Mouse (Mus musculus) embryonic fibroblast, embryonic 13.5 days (primary cell): ENCODE data around the gene Ypel5. TPM values are rescaled to one million over a fixed set of nuclear protein-coding genes. Genes with fewer than 3 reads are reported as not detected.

Source experiments
- H3K27ac ChIP-seq: 2 replicates; pipeline ENCODE4 v1.5.1; 2012; ENCODE audit warnings: low read length, control low read depth, inconsistent platforms; ENCODE audit not compliant: insufficient read depth
- H3K4me1 ChIP-seq: 2 replicates; pipeline ENCODE4 v1.6.1; 2011; ENCODE audit warnings: low read length; ENCODE audit not compliant: control insufficient read depth, insufficient read depth
- H3K4me3 ChIP-seq: 2 replicates; pipeline ENCODE4 v1.5.1; 2011; ENCODE audit warnings: mild to moderate bottlenecking, control low read depth, low read length; ENCODE audit not compliant: insufficient read depth
- CTCF ChIP-seq: IDR thresholded peaks from 2 replicates; pipeline ENCODE4 v1.5.1; 2011; ENCODE audit warnings: mild to moderate bottlenecking, control low read depth, low read length, moderate library complexity, borderline replicate concordance; ENCODE audit not compliant: insufficient read depth
- POLR2A ChIP-seq: IDR thresholded peaks from 2 replicates; pipeline ENCODE4 v1.6.1; 2011; ENCODE audit warnings: low read depth, mild to moderate bottlenecking, control low read depth, low read length, moderate library complexity
- polyA plus RNA-seq: library from polyadenylated mRNA; stranded (reverse); fragments of >200 nt; gene quantifications from 2 replicates; pipeline ENCODE4 v1.2.4, GENCODE M21; 2011; ENCODE audit warnings: low read depth; ENCODE audit not compliant: missing spikeins, insufficient read length

Ypel5 gene
- polyA plus RNA-seq, 1 experiment = 61.7 TPM

DNA sequence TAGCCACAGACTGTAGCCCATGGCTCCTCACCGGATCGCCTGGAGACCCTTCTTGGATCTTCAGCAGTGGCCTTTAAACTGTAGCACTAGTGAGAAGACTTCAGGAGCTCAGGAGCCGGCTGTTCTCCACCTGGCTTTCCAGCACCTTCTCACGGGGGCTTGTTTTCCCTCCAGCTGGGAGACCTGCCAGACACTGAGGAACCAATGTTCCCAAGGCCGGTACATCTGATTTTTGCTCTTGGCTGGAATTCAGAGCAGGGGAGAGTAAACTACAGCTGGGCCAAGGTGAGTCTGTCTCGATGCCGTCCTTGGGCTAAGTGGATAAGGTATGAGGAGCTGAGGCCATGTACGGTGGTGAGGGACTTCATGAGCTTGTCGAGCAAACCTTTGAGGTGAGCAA lies 42.7 kb downstream of the Ypel5 start:
- Histone ChIP-seq H3K27ac (no peak overlapping the region), H3K4me1 (no peaks in the 10 kb centered on the region), H3K4me3 (no peak overlapping the region)
- TF ChIP-seq POLR2A (no peak), CTCF (no peak)

DNA sequence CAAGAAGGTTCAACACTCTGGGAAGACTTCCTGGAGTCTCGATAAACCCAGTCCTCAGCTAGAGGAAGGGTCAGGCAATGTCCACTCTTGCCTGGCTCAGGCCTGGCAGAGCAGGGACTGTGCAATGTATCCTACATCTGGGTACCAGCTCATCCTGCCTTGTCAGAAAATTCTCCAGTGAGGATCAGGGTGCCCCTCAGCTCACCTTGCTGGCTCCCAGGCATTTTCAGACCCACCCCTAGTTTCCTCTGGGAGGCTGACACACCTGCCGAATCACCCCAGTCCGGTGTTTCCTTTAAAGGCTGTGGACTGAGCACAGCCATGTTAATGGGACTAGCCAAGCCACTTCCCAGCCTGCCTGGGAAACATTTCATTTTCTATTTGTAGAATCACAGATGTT lies 43.9 kb downstream of the Ypel5 start:
- Histone ChIP-seq H3K4me3 (no peak overlapping the region), H3K4me1 (no peaks in the 10 kb centered on the region), H3K27ac (no peak overlapping the region)
- TF ChIP-seq POLR2A (no peak), CTCF (no peak)

DNA sequence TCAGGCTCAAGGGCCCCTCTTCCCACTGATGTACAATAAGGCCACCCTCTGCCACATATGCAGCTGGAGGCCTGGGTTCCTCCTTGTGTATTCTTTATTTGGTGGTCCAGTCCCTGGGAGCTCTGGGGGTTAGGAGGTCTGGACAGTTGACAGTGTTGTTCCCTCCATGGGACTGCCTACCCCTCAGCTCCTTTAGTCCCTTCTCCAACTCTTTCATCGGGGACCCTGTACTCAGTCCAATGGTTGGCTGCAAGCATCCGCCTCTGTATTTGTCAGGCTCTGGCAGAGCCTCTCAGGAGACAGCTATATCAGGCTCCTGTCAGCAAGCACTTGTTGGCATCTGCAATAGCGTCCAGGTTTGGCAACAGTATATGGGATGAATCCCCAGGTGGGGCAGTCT lies 44.8 kb downstream of the Ypel5 start:
- H3K27ac ChIP-seq = no peak overlapping the region
- H3K4me3 ChIP-seq = no peak overlapping the region
- TF ChIP-seq POLR2A (no peak), CTCF (no peak)
- H3K4me1 ChIP-seq = no peaks in the 10 kb centered on the region

DNA sequence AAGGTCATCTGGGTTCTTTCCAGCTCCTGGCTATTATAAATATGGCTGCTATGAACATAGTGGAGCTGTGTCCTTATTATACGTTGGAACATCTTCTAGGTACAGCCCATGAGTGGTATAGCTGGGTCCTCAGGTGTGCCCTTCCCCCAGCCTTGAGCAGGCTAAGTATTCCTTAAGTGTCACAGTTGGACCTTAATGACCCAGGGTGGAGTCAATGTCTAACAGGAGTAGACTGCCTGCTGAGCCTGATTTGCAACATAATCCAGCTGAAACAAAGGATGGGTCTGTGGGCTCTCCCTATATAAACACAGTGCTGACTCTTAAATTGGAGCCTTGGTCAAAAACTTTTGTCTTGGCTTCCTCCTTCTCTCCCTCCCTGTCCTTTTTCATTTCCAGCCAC lies 45.6 kb downstream of the Ypel5 start:
- TF ChIP-seq POLR2A = no peak
- TF ChIP-seq CTCF = no peak
- H3K4me3 ChIP-seq = no peak overlapping the region
- no peak overlapping the region for H3K27ac ChIP-seq
- H3K4me1 ChIP-seq = no peaks in the 10 kb centered on the region

DNA sequence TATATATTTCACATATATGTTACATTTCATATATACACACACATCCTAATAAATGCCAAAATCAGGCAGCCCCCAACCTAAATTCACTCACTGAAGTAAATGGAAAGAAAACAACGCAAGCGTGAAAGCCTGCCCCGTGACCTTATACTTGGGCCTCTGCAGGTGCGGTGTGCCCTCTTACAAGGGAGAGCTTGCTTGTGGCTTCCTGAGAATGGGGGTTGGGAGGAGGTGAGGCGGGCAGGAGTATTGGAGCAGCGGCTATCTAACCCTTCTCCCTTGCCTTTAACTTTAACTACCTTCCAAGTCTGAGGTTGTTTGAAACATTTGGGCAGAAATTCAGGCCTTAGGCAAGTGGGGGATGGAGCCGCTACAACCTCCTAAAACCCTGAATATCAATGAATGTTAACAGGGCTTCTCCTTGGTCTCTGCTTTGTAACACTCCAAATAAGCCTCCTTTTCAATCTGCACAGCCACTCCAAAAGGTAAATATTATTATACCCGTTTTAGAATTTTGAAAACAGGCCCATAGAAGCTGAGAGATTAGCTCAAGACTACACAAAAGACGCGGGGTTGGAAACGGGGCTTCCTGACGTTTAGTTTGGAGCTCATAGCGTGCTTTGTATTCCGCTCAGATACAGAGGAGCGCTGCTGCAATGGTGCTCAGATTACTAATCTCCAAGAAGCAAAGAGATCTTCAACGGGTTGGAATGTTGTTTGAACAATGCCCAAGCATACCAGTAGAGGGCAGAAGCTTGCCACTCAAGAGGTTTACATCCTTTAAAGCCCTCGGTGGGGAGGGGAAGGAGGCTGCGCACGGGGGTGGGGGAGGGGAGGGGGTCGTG lies 53.5 kb downstream of the Ypel5 start:
- H3K4me3 ChIP-seq = no peak overlapping the region
- H3K4me1 ChIP-seq = no peaks in the 10 kb centered on the region
- H3K27ac ChIP-seq = no peak overlapping the region
- TF ChIP-seq POLR2A = no peak
- TF ChIP-seq CTCF = no peak

DNA sequence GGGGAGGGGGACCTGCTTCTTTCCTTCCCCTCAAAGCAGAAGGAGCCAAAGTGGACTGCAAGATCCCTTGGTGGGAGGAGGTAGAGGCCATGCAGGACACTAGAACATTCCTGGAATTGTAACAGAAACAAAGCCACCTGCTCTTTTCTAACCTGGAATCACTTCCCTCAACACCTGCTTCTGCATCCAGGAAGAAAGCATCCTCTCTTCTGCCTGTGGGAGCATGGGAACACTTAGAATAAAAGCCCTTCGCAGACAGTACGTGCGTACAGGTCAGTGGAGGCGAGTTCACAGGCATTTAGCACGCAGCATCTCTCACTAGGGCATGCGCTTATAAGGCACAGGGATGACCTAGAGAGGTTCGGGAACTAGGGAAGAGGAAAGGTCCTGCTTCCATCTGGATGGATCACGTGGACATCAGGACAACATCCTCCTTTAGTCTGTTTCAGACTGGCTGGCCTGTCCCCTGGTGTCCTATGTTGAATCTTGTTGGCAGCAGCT lies 54.2 kb downstream of the Ypel5 start:
- TF ChIP-seq CTCF (no peak), POLR2A (no peak)
- Histone ChIP-seq H3K4me3 (no peak overlapping the region), H3K27ac (no peak overlapping the region), H3K4me1 (no peaks in the 10 kb centered on the region)

DNA sequence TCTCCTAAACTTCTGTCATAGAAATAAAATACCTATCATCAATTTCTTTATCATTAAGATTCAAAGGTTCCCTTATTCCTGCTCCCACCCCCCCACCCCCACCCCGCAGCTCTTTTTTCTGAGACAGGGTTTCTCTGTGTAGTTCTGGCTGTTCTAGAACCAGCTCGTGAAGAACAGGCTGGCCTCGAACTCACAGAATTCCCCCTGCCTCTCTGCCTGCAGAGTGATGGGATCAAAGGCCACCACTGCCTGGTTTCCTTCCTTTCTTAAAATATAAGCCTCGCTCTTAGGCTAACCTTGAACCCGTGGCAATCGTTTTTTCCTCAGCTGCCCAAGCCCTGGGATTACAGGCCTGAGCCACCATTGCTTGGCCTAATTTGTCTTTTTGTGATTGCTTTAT lies 55.3 kb downstream of the Ypel5 start:
- TF ChIP-seq POLR2A (no peak), CTCF (no peak)
- no peak overlapping the region for H3K4me3 ChIP-seq
- no peak overlapping the region for H3K27ac ChIP-seq

DNA sequence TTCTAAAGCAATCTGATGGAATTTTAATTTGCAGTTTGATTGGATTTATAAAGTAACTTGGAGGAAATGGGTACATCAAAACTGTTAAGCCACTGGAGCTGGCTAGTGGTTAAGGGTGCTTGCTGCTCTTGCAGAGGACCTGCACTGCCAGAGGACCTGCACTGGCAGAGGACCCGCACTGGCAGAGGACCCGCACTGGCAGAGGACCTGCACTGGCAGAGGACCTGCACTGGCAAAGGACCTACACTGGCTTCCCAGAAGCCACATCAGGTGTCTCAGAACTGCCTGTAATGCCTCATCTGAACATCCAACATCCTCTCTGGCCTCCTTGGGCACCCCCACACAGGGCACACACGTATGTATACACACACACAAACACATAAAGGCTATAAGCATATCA lies 59.3 kb downstream of the Ypel5 start:
- TF ChIP-seq POLR2A = no peak
- no peak for TF ChIP-seq CTCF
- H3K4me1 ChIP-seq = no peaks in the 10 kb centered on the region
- H3K4me3 ChIP-seq = no peak overlapping the region
- no peak overlapping the region for H3K27ac ChIP-seq

More for the DNA sequence above, 55.3 kb downstream of the Ypel5 start:
- no peaks in the 10 kb centered on the region for H3K4me1 ChIP-seq

DNA sequence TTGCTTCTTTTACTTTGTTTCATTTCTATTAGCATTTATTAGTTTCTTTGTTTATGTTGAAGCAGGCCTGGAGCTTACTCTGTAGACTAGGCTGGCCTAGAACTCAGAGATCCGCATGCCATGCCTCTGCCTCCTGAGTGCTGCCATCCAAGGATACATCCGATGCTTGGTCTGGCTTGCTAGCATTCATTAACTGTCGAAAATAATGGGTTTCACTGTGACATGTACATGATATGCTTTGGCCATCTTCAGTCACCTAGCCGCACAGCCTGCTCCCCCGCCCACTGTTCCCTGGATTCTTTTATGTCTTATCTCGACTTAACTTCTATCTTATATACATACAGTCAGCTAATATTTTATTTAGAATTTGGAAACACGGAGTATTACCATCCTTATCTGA lies 60.8 kb downstream of the Ypel5 start:
- Histone ChIP-seq H3K4me3 (no peak overlapping the region), H3K27ac (no peak overlapping the region), H3K4me1 (no peaks in the 10 kb centered on the region)
- TF ChIP-seq CTCF (no peak), POLR2A (no peak)

DNA sequence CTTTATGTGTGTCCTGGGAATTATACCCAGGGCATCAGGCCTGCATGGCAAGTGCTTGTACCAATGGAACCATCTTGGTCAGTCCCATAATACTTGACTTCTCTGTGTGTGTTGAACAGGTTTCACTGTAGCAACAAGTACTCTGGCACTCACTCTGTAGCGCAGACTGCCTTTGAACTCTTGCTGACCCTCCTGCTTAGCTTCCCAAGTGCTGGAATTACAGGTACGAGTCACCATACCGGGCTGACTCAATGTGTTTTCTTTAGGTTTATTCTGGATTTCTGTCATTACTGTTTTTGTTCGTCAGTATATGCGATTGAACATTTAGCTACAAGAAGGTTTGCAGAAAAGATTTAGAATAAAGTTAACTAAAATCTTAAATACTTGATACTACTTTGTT lies 61.7 kb downstream of the Ypel5 start:
- H3K4me1 ChIP-seq = no peaks in the 10 kb centered on the region; the same call in 1 of the 2 replicates
- H3K4me3 ChIP-seq = no peak overlapping the region
- H3K27ac ChIP-seq = no peak overlapping the region
- TF ChIP-seq CTCF = no peak
- TF ChIP-seq POLR2A = no peak

DNA sequence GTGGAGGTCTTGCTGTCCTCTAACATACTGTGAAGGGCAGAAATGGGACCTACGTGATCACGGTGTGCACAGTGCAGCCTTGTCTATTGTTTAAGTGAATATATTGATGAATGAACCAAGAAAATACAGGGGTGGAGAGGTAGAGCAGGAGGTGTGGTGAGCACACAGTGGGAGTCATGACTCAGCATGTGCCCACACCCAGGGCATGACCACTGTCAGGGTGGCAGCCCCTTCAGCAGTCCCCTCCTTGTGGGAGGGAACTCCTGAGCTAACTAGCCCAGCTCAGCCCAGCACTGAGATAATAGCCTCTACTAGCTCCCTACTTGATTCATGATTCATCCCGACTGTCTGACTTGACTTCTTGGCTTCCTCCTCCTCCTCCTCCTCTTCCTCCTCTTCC lies 62.5 kb downstream of the Ypel5 start:
- H3K4me3 ChIP-seq = no peak overlapping the region
- no peaks in the 10 kb centered on the region; the same call in 1 of the 2 replicates for H3K4me1 ChIP-seq
- no peak for TF ChIP-seq POLR2A
- TF ChIP-seq CTCF = no peak
- H3K27ac ChIP-seq = no peak overlapping the region

Other genes starting within 250 kb of the Ypel5 start
- gene Alk, start 231.8 kb upstream of the Ypel5 start, polyA plus RNA-seq = 0.18 and 0.25 TPM in 2 replicates
- 241 and 297 TPM in 2 replicates for gene Lbh, start 81.9 kb downstream of the Ypel5 start, polyA plus RNA-seq